ENCODE assay signal across 26 mouse cellular contexts in genomic region chr1:74704156-74704555, GRCm38 (mm10). TPM values are rescaled to one million over a fixed set of nuclear protein-coding genes. Genes with fewer than 3 reads are reported as not detected.
DNase-seq lines count a peak whose midpoint lies in the region; ATAC-seq and TF ChIP-seq lines count a peak whose summit lies in the region.
"Had no signal": no experiment of that assay in that cellular context is flagged by ENCODE, and none has a peak within 500 bp of the region (broad histone marks: within the 10 kb centered on the region; RNA-seq: fewer than 3 reads in every experiment).

No protein-coding gene starts in this region.

- H3K27me3 ChIP-seq in cerebellum, adult 2 months (ENCODE audit: control insufficient read depth, insufficient read depth, low read length) = no peaks in the 10 kb centered on the region
- H3K27me3 ChIP-seq in kidney, embryonic 15.5 days = no peaks in the 10 kb centered on the region
- H3K27me3 ChIP-seq: embryonic facial prominence, embryonic 13.5 days; forebrain, embryonic 12.5 days; heart, embryonic 15.5 days; hindbrain, embryonic 13.5 days had no signal

- DNase-seq in cerebellum, adult 2 months = peak in 1 of 2 experiments; percentile 14
- DNase-seq in cerebellum, postnatal 10 days = no peak
- DNase-seq in kidney, postnatal 10 days = no peak
- DNase-seq in left cerebral cortex, adult 11 months (ENCODE audit: low spot score) = peak; percentile 22
- no peak for DNase-seq in left cerebral cortex, postnatal 36 days (ENCODE audit: low spot score in 2 of 2)
- no peak for DNase-seq in urinary bladder, postnatal 25 days (ENCODE audit: low spot score)
- DNase-seq: adrenal gland, postnatal 10 days; B cell, adult 2 months; cerebellum, adult 11-12 months; cerebellum, postnatal 14 days; gastrocnemius, adult 2 months; gastrocnemius, postnatal 36 days; heart, adult 2 months; heart, postnatal 14 days had no signal

- H3K4me1 ChIP-seq in cerebellum, adult 2 months (ENCODE audit: control insufficient read depth, insufficient read depth, low read length) = no peaks in the 10 kb centered on the region
- H3K4me1 ChIP-seq in kidney, embryonic 15.5 days = 0 out of 2 replicates have a peak, but pooled peaks cover 3% of the 10 kb centered on the region
- H3K4me1 ChIP-seq in cortical plate, adult 2 months (ENCODE audit: control insufficient read depth, insufficient read depth, low read length) = peaks cover 2% of the 10 kb centered on the region; the same call in 1 of the 2 replicates
- H3K4me1 ChIP-seq: embryonic facial prominence, embryonic 13.5 days; forebrain, embryonic 12.5 days; hindbrain, embryonic 13.5 days had no signal

- H3K9me3 ChIP-seq in kidney, embryonic 15.5 days (replicated peaks) = no peaks in the 10 kb centered on the region
- H3K9me3 ChIP-seq: embryonic facial prominence, embryonic 13.5 days; forebrain, embryonic 12.5 days; G1E; heart, embryonic 15.5 days; hindbrain, embryonic 13.5 days had no signal

- peak overlapping the region; percentile 59; the same call in 1 of the 2 replicates for H3K27ac ChIP-seq in cerebellum, adult 2 months (ENCODE audit: insufficient read depth, low read length)
- H3K27ac ChIP-seq in kidney, embryonic 15.5 days = 0 out of 2 replicates have a peak overlapping the region, but pooled peaks have one; percentile 18
- H3K27ac ChIP-seq in cortical plate, adult 2 months (ENCODE audit: insufficient read depth, low read length) = peak overlapping the region; percentile 67; the same call in 1 of the 2 replicates
- H3K27ac ChIP-seq: embryonic facial prominence, embryonic 13.5 days; forebrain, embryonic 12.5 days; gastrocnemius, adult 2 months; heart, adult 2 months; heart, embryonic 15.5 days; hindbrain, embryonic 13.5 days; hindbrain, postnatal 0 days had no signal

- no peak overlapping the region for H3K9ac ChIP-seq in kidney, embryonic 15.5 days
- H3K9ac ChIP-seq: embryonic facial prominence, embryonic 13.5 days; forebrain, embryonic 12.5 days; heart, embryonic 15.5 days; hindbrain, embryonic 13.5 days had no signal

- no peak for TF ChIP-seq POLR2A in cerebellum, adult 2 months (IDR thresholded peaks at IDR 0.05; ENCODE audit: borderline replicate concordance, insufficient read depth, low read length)
- no peak for TF ChIP-seq POLR2A in cortical plate, adult 2 months (IDR thresholded peaks at IDR 0.05; ENCODE audit: extremely low read depth, insufficient read depth, low read length)

- peaks cover 28% of the 10 kb centered on the region for H3K36me3 ChIP-seq in kidney, embryonic 15.5 days
- H3K36me3 ChIP-seq: heart, embryonic 15.5 days had no signal

- intact Hi-C loops in left cerebral cortex, postnatal 36 days (cut with DNase I) = no loop called here

- H3K4me3 ChIP-seq in cerebellum, adult 2 months (replicated peaks; ENCODE audit: insufficient read depth, low read depth, low read length) = no peak overlapping the region
- H3K4me3 ChIP-seq in kidney, embryonic 15.5 days (replicated peaks) = no peak overlapping the region
- no peak overlapping the region for H3K4me3 ChIP-seq in cortical plate, adult 2 months (ENCODE audit: insufficient read depth, low read length)
- H3K4me3 ChIP-seq: embryonic facial prominence, embryonic 13.5 days; forebrain, embryonic 12.5 days; gastrocnemius, adult 2 months; heart, adult 2 months; heart, embryonic 15.5 days; hindbrain, embryonic 13.5 days had no signal

- no peak for ATAC-seq in kidney, embryonic 15.5 days (replicated peaks; ENCODE audit: low FRiP score)
- ATAC-seq: CD4-positive, CD25-positive, alpha-beta regulatory T cell, adult 4 months; forebrain, embryonic 16.5 days; hindbrain, postnatal 0 days had no signal

- TF ChIP-seq CTCF in cerebellum, adult 2 months (IDR thresholded peaks at IDR 0.05; ENCODE audit: borderline replicate concordance, insufficient read depth, low read depth, low read length) = no peak
- TF ChIP-seq CTCF in cortical plate, adult 2 months (IDR thresholded peaks at IDR 0.05; ENCODE audit: extremely low read depth, insufficient read depth, low read length) = no peak

- WGBS in cerebellum, adult 2 months = 81% methylated on average over 3 of the region's 3 CpGs
- WGBS in kidney, embryonic 15.5 days = 80% methylated on average over 3 of the region's 3 CpGs

- H3K4me2 ChIP-seq in kidney, embryonic 15.5 days = no peak overlapping the region
- H3K4me2 ChIP-seq: embryonic facial prominence, embryonic 13.5 days; forebrain, embryonic 12.5 days; heart, embryonic 11.5 days; heart, embryonic 15.5 days; hindbrain, embryonic 13.5 days had no signal

RNA-seq across cellular contexts. Expression of gene Cyp27a1, which starts 9.2 kb away (rescaled TPM):
- polyA plus RNA-seq in cerebellum, adult 2 months (2012; rRNA removed) = 30.4 and 32.4 TPM in 2 replicates
- 7.2 and 7.6 TPM in 2 replicates for polyA plus RNA-seq in kidney, embryonic 15.5 days (2015; fragmentation: Nextera tagmentation; extraction: Ambion mirVana)
- total RNA-seq in left cerebral cortex, postnatal 36 days (2021) = 1 to 10 TPM; 2.3 to 3.3 TPM
- polyA plus RNA-seq in cortical plate, adult 2 months (2012; rRNA removed) = 9.9 and 12.5 TPM in 2 replicates
- polyA plus RNA-seq: CD4-positive, CD25-positive, alpha-beta regulatory T cell, adult 4 months; G1E had no signal

RNA-seq across cellular contexts. Expression of gene Ttll4, which starts 42.6 kb away (rescaled TPM):
- polyA plus RNA-seq in cerebellum, adult 2 months (2012; rRNA removed) = 22.4 and 24.9 TPM in 2 replicates
- 17.4 and 19.5 TPM in 2 replicates for polyA plus RNA-seq in kidney, embryonic 15.5 days (2015; fragmentation: Nextera tagmentation; extraction: Ambion mirVana)
- total RNA-seq in left cerebral cortex, postnatal 36 days (2021) = 10 to 100 TPM; 15.1 to 33.5 TPM
- 17.0 and 17.7 TPM in 2 replicates for polyA plus RNA-seq in cortical plate, adult 2 months (2012; rRNA removed)

RNA-seq across cellular contexts. Expression of gene Prkag3, which starts 44.9 kb away (rescaled TPM):
- 0.33 and 0.52 TPM in 2 replicates for polyA plus RNA-seq in cerebellum, adult 2 months (2012; rRNA removed)
- 0.44 and 0.73 TPM in 2 replicates for polyA plus RNA-seq in kidney, embryonic 15.5 days (2015; fragmentation: Nextera tagmentation; extraction: Ambion mirVana)
- under 1 TPM in 1 of 2 experiments, not detected in 1; 0.14 TPM for total RNA-seq in left cerebral cortex, postnatal 36 days (2021)
- polyA plus RNA-seq in cortical plate, adult 2 months (2012; rRNA removed) = 0.06 and 0.13 TPM in 2 replicates
- total RNA-seq: G1E; hematopoietic stem cell, adult 5-6 weeks; hindbrain, postnatal 0 days had no signal
- polyA plus RNA-seq: CD4-positive, CD25-positive, alpha-beta regulatory T cell, adult 4 months; forebrain, embryonic 12.5 days; forebrain, embryonic 16.5 days; G1E; hindbrain, postnatal 0 days had no signal
